In the genomic region with DNA sequence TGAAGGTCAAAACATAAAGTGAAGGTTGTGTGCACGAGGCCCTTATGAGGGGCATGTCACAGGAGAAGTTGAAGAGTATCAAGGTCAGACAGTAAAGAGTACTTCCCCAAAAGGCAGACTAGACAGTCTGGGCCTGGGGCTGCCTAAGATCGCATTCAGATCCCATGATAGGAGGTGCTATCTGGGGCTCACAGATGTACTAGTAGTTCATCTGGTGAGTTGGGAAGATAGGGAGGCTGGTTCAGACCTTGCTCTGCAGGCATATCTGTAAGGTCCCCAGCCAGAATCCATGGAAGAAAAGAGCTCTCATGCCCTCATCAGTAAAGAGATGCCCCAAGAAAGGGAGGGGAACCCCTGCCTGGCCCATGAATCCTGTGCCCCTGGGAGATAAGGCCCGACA, we compare ENCODE assay signal across 1 mouse cellular context.
TF ChIP-seq lines count a peak whose summit lies in the region.

No protein-coding gene starts in this region.

TF ChIP-seq in MEL, 35 proteins besides CTCF, POLR2A, EP300 and RAD21 (continued from another document):
- TF ChIP-seq BHLHE40 (IDR thresholded peaks at IDR 0.05; ENCODE audit: borderline replicate concordance, low read depth, low read length) = 0 out of 2 replicates have a peak, but pooled peaks have one; percentile 16
- no peak for TF ChIP-seq ELF1 (IDR thresholded peaks at IDR 0.05; ENCODE audit: low read depth, low read length)
- TF ChIP-seq CHD2 (IDR thresholded peaks at IDR 0.05; ENCODE audit: low read length) = no peak; the same call in 1 of the 2 replicates
- peak; percentile 95 for TF ChIP-seq TCF12 (IDR thresholded peaks at IDR 0.05; ENCODE audit: low read depth, low read length)
- TF ChIP-seq MAX (IDR thresholded peaks at IDR 0.05; ENCODE audit: low read length) = no peak; the same call in 1 of the 2 replicates
- TF ChIP-seq RCOR1 (IDR thresholded peaks at IDR 0.05; ENCODE audit: low read depth, low read length) = peak; percentile 74
- TF ChIP-seq ZNF384 (IDR thresholded peaks at IDR 0.05; ENCODE audit: low read depth, low read length) = no peak
- no peak for TF ChIP-seq ZMIZ1 (IDR thresholded peaks at IDR 0.05; ENCODE audit: low read depth, low read length)
- no peak for TF ChIP-seq USF2 (IDR thresholded peaks at IDR 0.05; ENCODE audit: borderline replicate concordance in 1 of 2, insufficient read depth in 1 of 2, low read depth in 1 of 2, low read length in 2 of 2)
- TF ChIP-seq SMC3 (IDR thresholded peaks at IDR 0.05; ENCODE audit: low read depth, low read length) = no peak; the same call in 1 of the 2 replicates
- TF ChIP-seq GABPA (IDR thresholded peaks at IDR 0.05; ENCODE audit: low read depth, low read length) = no peak
- no peak for TF ChIP-seq POLR2AphosphoS2 (IDR thresholded peaks at IDR 0.05; ENCODE audit: low read length)
- TF ChIP-seq KAT2A (conservative IDR thresholded peaks at IDR 0.05; ENCODE audit: low read depth, low read length) = no peak
- no peak for TF ChIP-seq E2F4 (IDR thresholded peaks at IDR 0.05; ENCODE audit: borderline replicate concordance, low read depth, low read length)
- TF ChIP-seq TAL1 (IDR thresholded peaks at IDR 0.05; ENCODE audit: low read length) = peak; percentile 86
- peak; percentile 77 for TF ChIP-seq ETS1 (IDR thresholded peaks at IDR 0.05; ENCODE audit: low read depth, low read length)
- TF ChIP-seq ZC3H11A (IDR thresholded peaks at IDR 0.05; ENCODE audit: low read depth, low read length) = no peak
- no peak for TF ChIP-seq POLR2AphosphoS5 (IDR thresholded peaks at IDR 0.05; ENCODE audit: borderline replicate concordance, low read depth, low read length)
- TF ChIP-seq MYB (IDR thresholded peaks at IDR 0.05; ENCODE audit: low read depth, low read length) = no peak
- peak; percentile 89 for TF ChIP-seq GATA1 (IDR thresholded peaks at IDR 0.05; ENCODE audit: low read depth, low read length)
- no peak for TF ChIP-seq MAFK (IDR thresholded peaks at IDR 0.05; ENCODE audit: borderline replicate concordance, low read depth, low read length)
- TF ChIP-seq NELFE (IDR thresholded peaks at IDR 0.05; ENCODE audit: low read depth, low read length) = no peak
- no peak for TF ChIP-seq USF1 (IDR thresholded peaks at IDR 0.05; ENCODE audit: low read depth, low read length)
- TF ChIP-seq SIN3A (IDR thresholded peaks at IDR 0.05; ENCODE audit: low read length) = no peak
- no peak for TF ChIP-seq UBTF (IDR thresholded peaks at IDR 0.05; ENCODE audit: borderline replicate concordance, insufficient read depth, low read depth, low read length)
- TF ChIP-seq CHD1 (IDR thresholded peaks at IDR 0.05; ENCODE audit: low read depth, low read length) = no peak
- TF ChIP-seq HCFC1 (IDR thresholded peaks at IDR 0.05; ENCODE audit: low read depth, low read length) = no peak
- TF ChIP-seq ZKSCAN1 (IDR thresholded peaks at IDR 0.05; ENCODE audit: low read depth, low read length) = 0 out of 2 replicates have a peak, but pooled peaks have one; percentile 6
- TF ChIP-seq MEF2A (IDR thresholded peaks at IDR 0.05; ENCODE audit: extremely low read depth, insufficient replicate concordance, low read depth, low read length, poor library complexity, severe bottlenecking) = no peak
- TF ChIP-seq NRF1 (IDR thresholded peaks at IDR 0.05; ENCODE audit: insufficient read depth, low read depth, low read length, poor library complexity, severe bottlenecking) = no peak
- TF ChIP-seq TBP (IDR thresholded peaks at IDR 0.05; ENCODE audit: low read depth, low read length) = peak; percentile 56; the same call in 1 of the 2 replicates
